Mouse (Mus musculus): ENCODE measurements at regions not wholly inside any gene's neighbourhood (a gene's known extent, or its start where the extent isn't known, plus 50 kb on each side); places are given as distances from the start of the nearest gene placed in this dataset.

DNA sequence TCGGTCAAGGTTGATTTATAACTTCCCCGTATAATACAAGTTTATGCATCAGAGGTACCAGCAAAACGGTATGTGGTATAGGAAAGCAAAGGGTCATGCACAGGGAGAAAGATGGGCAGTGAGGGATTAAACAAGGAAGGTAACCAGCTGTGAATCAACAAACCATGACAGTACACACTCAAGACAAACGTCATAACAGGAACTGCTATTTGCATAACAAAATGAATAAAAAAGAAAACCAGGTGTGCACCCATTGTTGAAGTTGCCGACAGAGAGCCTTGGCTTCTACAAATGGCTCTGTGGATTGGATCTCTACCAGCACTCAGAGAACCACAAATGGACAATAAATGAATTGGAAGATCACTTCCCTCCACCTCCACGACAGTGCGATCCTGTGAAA lies 170.1 kb upstream of the Dkk2 start:
- no peak for DNase-seq (ENCODE audit: extremely low read depth, low read depth, low spot score)

DNA sequence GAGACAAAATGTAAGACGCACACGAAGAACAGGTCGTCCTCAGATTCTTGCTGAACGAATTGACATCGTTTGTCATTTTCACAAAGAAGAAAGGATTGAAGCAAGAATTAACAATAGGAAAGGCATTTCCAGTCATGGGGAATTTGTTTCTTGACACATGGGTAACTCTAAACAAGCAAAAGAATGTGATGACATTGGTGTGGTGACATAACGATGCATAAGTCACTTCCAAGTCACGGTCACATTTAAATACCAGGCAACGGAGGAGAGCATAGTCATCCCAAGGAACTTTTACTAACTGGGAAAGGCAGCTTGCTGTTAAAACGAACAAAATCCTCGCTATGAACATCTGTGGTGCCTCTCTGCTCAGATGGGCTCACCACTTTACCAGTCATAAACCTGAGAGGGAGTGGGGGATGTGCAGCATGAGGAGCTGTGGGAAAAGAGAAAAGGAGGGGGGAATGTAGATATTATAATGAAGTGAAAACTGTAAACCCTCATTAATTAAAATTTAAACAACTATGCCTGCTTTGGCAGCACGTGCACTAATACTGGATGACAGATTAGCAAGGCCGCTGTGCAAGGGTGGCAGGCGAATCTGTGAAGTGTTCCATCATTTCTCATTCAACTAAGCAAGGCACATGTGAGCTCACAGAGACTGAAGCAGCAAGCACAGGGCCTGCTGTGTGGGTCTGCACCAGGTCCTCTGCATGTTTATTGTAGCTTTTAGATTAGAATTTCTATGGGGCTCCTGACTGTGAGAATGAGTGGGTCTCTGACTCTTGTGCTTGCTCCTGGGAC lies 167.2 kb upstream of the Dkk2 start:
- DNase-seq (ENCODE audit: extremely low read depth, low read depth, low spot score) = no peak

DNA sequence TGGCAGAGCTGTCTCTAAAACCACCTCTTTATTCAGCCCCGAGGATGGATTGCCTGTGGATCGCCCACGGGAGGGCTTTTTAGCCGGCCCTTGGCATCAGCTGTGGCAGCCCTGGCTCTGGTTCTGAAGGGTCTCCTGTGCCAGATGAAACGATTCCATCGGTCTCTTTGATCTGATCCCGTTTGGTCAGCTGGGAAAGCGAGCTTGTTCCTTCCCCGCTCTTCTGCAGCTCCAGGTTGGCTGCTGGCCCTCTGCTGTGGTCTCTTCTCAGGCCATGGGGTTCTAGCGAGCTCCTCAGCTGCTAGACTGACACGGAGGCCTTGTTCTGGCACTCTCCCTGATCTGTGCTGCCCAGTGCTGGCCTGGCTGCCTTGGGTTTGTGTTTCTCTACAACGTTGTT lies 165.6 kb upstream of the Dkk2 start:
- DNase-seq (ENCODE audit: extremely low read depth, low read depth, low spot score) = no peak

DNA sequence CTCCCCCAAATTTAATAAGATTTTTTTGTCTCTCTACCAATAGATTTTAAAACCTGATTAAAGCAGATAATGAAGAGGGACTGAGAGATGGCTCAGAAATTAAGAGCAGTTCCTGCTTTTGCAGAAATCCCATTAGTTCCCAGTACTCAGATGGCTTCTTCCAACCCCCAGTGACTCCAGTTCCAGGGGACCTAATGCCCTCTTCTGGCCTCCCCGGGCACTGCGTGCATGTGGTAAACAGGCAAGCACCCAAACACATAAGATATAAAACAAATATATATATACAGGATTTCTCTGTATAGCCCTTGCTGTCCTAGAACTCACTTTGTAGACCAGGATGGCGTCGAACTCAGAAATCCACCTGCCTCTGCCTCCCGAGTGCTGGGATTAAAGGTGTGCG lies 163.9 kb upstream of the Dkk2 start:
- DNase-seq (ENCODE audit: extremely low read depth, low read depth, low spot score) = no peak

DNA sequence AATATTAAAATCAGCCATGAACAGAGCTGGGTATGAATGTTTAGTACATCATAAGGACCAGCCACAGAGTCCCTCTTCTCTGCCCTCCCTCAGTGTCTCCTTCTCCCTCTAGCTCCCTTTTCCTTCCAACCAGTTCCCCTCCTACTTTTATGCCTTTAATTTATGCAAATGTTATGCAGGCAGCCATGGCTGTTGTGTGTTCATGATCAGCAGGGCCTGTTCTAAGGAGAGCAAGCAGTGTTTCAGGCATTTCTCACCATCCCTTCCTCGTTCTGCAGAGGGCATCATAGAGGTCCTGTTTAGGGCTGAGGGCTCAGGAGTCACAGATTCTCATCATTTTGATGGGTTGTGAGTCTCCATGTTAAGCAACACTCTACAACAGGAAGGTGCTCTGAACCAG lies 162.4 kb upstream of the Dkk2 start:
- no peak for DNase-seq (ENCODE audit: extremely low read depth, low read depth, low spot score)

DNA sequence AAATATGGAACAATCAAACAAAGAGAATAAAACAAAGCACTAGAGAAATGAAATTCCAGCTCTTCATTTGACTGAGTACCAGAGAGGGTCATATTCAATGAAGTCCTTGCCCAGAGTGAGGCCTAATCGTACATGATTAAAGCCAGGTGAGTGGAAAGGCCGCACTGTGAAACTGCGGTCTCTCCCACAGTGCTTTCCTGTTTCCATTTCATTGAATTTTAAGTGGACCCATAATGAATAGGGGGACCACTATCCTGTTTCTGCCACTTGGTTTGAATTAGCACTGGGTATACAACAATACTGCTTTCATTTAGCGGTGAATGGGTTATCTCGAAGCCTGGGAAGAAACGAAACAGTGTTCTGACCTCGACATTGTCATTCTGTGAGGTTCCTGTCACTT lies 144.2 kb upstream of the Dkk2 start:
- no peak for DNase-seq (ENCODE audit: extremely low read depth, low read depth, low spot score)

DNA sequence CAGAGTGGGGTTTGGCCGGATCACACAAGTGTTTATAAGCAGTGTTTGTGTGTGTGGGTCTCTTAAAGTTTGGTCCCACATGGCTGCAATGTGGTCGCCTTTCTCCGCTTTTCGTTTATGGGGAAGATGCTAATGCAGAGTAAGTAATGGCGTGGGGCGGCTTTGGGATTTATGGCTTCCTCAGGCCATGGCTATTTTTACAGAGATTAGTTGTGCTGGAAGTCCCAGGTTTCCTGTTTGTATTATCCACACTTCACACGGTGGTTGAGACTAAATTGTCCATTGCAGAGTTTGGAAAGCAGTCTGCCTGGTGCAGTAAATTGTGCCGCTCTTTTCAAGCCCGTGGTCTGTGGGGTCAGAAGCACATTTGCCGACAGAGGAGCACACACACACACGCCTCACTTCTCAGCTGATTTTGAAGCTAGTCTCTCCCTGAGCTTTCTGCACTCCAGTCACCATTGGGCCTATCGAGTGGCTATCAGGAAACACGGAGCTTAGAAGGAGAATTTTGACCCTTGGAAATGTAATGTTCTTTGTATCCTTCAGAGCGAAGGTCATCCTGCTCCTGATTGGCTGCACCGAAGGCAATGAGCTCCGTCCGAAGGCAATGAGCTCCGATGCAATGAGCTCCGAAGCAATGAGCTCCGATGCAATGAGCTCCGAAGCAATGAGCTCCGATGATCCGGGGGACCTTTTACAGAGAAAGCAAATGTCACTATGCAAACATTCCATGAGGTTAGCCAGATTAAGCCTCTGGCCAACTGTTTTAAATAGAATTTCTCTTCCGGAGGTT lies 142.9 kb upstream of the Dkk2 start:
- DNase-seq (ENCODE audit: extremely low read depth, low read depth, low spot score) = no peak

DNA sequence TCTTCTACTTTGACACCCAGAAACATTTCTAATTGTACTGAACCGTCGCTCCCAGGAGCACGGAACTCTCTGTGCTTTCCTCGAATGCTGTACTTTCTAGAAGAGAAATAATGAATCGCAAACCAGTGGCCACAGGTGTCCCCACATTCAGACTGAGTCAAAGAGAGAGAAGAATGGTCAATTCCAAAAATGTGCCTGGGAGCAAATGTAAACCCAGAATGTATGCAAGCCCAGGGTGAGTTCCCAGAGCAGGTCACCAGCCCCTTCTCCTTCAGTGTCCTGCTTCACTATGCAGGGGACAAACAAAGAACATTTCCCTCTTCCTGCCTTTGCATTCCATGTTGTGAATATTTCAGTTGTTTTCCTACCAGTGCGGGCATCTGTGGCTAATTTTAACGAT lies 141.7 kb upstream of the Dkk2 start:
- DNase-seq (ENCODE audit: extremely low read depth, low read depth, low spot score) = no peak

DNA sequence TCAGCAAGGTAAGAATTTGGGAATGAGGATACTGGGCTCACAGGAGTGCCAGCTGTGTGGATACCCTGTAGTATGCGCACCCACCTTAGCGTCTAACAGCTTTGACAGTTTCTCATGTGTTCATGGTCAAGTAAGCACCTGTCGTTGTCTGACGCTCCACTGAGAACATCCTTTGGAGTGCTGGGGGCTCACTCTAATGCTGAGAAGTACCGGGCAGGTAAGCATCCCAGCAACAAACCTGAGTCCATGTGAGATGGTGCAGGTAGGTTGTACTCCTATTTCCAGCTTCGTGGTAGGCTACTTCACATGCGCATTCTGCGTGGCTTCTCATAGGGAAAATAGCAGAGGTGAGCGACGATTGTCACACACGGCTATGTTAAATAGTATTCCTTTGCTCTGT lies 129.3 kb upstream of the Dkk2 start:
- DNase-seq (ENCODE audit: extremely low read depth, low read depth, low spot score) = no peak

DNA sequence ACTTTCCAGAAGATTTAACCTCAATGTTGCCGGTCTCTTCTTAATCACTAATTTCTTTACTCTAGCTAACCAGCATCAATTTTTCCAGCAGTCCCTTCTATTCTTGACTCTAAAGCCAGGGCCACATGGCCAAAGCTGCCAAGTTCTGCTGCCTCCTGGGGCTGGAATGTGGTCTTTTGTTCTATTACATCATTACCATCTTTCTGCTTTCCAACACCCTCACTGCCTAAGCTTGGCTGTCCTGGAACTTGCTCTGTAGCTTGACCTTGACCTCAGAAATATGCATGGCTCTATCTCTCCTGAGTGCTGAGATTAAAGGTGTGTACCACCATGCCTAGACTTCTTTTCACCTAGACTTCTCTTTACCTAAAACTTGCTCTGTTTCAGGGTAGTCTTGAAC lies 124.5 kb upstream of the Dkk2 start:
- DNase-seq (ENCODE audit: extremely low read depth, low read depth, low spot score) = no peak

DNA sequence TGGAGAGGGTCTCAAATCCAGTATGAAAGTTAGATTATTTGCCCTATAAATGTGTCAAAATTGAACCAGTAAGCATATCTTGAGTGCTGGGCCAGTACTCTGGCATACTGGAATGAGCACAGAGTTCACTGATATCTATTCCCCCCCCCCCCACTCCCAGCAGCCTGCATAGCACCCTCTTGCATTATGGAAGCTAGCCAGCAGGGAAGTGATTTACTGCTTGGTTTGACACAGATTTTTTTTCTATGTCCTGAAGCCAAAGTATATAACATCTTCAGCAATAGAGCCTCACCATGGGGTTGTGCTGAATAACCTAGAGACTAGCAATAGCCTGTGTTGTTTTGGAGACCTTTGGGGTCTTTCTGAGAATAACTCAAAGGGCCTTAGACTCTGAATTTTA lies 123.5 kb upstream of the Dkk2 start:
- DNase-seq (ENCODE audit: extremely low read depth, low read depth, low spot score) = no peak

DNA sequence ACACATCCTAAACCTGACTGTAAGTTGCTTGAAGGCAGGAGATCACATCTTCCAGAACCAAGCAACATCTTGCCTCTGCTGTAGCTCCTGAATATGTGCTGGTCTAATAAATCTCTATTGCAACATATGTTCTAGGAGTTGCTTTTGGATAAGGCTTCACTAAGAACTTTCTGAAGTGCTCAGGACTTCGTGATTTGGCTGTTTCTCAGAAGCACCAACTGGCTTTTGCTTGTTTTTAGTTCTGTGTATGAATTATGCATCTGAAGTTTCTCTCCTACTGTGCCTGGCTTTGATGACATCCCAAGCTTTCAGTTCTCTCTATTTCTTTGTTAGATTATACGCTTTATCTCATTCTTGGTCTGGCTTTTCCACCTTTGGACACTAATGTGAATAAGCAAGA lies 122.2 kb upstream of the Dkk2 start:
- DNase-seq (ENCODE audit: extremely low read depth, low read depth, low spot score) = no peak

DNA sequence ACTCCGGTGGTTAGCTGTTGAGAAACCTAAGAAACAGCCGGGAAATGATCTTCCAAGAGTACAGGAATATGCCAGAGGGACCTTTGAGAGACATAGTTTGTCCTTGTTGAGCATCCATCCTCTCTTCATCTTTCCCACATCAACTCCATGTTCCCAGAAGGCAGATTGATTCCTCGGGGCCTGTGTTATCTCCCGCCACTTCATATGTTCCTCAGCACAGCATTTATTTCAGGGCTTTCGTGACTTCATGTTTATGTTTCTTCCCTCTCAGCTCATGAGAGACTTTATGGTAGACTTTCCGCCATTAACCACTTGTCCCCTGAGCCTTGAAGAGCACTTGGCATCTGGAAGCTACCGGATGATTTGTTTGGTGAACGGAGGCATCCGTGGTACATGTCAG lies 120.1 kb upstream of the Dkk2 start:
- no peak for DNase-seq (ENCODE audit: extremely low read depth, low read depth, low spot score)

DNA sequence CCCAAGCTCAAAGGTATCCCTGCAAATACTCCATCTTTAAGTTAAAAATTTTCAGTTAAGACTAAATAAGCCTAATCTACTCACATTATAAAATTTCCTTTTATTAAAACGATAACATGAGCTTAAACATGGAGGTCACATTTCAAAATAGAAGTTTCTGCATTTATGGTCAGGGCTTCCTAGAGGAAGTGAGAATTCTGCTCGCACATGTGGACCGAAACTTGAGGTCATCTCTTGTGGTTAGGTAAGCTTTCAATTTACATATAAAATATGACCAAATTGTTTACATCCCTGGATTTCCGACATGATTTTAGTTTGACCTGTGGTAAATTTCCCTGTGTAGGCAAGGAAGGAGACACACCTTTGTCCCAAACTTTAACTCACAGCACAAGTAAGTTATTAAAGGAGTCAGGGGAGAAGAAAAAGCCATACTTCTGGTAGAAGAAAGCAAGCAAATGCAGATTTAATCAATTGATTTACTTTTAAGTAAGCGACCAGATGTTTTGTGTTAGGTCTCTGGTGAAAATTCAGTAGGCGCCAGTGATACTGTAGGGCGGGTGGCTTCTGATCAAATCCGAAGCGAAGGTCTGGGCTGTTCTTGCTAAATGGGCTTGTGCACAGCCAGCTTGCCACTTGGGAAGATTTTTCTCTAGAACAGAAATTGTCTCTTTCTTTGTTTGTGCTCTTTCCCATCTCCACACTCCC lies 119.5 kb upstream of the Dkk2 start:
- DNase-seq (ENCODE audit: extremely low read depth, low read depth, low spot score) = no peak

DNA sequence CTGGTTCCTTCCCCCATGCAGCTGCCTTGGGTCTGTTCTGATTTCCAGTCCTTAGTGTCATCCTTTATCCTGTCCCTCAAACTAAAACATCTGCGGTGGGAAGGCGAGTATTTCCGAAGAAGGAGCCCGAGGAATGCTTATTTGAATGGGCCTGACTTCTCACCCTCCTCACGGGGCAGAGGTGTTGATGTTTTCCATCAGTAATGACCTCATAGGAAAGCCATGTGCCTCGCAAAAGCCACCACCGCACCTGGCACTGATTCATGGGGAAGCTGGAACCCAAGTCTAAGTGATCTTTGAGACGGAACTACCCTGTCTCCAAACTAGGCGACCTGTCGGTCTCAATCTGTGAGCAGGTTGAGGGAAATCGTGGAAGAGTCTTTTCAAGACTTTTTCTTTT lies 117.8 kb upstream of the Dkk2 start:
- DNase-seq (ENCODE audit: extremely low read depth, low read depth, low spot score) = no peak

DNA sequence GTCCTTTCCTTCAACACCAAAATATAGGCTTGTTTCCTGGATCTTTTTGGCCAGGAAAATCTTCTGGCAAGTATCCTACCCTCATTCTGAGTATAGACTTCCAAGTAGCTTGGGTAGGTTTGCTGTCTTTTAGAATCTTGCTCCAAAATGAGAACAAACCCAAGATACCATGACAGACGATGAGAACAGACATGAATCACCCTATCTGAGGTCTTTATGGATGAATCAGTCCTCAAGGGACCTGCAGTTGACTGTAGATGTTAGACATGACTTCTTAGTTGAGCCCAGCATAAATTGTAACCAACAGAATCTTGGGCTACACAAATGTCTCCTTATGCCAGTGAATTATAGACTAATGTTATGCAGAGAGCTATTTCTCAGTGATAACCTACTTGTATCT lies 114.3 kb upstream of the Dkk2 start:
- no peak for DNase-seq (ENCODE audit: extremely low read depth, low read depth, low spot score)

DNA sequence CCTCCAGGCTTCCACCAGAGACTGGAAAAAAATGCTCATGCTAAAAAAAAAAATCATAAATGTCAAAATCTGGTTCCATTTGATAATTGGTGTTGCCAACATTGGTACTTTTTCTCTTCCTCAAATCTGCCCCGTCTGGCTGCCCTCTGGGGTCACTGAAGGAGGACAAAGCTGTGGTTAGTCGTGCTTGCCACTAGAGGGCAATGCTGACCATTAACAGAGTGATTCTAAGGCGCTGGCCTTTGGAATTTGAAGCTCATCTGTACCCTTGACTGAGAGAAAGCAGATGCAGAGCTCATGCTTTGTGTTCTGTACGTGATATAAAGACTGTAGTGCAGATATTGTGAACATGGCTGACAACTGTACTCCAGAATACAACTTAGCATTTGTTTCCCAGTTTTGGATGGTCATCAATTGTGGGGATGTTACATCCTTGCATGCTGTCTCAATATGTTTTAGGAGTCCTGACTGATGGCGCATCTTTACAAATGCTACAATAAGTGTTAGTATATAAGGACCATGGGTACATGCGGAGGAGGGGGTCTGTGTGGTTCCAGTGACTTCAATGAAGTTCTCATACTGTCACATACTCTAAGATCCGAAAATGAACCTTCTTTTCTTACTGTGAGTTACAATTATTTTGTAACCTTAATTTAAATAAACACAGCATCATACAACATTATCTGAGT lies 109.0 kb upstream of the Dkk2 start:
- DNase-seq (ENCODE audit: extremely low read depth, low read depth, low spot score) = no peak

DNA sequence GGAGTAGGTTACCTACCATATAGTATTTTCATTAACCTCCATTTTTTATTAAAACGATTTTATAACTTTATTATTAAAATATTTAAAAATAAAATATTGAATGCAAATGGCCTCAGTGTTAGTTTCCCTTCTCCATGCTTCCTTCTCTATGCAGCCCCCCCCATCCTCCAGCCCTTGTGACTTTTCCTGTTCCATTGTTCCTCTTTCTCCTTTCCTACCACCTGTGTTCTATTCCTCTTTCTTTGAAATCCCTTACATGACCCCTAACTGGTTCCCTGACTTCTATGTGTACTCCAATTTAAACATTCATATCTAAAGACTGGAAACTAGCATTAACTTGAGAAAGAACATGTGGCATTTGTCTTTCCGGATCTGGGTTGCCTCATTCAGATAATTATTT lies 101.8 kb upstream of the Dkk2 start:
- DNase-seq (ENCODE audit: extremely low read depth, low read depth, low spot score) = no peak

DNA sequence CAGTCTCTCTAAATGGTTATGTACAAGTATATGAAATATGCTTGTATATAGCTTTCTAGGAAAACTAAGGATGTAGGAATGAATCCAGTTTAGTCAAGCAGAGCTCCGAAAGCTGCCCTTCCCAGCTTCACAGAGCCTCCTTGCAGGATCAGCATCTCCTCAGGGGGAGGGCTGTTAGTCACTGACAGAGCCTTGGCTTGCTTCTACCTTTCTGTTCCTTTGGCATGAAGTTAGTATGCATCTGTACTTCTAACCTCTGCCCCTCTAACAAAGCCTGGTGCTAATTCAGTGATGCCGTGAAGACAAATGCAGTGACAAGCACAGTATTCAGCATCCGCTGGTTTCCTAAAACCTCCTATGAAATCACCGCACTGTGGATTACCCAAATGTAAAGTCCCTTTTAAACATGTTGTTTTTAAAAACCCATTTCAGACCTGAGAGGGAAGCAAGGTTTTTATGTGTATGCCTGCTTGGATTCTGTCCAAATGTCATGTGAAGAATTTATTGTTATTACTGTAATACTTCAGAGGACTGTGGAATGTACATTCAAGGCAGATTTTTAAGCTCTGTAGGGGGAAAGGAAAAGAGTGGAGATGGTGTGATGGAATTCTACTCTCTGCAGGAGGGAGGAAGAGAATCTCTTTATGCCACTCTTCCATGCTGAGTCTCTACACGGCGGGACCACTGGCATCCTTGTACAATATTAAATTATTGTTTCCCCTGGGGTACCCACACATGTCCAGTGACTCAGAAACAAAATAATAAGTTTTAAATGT lies 86.1 kb upstream of the Dkk2 start:
- DNase-seq (ENCODE audit: extremely low read depth, low read depth, low spot score) = no peak

DNA sequence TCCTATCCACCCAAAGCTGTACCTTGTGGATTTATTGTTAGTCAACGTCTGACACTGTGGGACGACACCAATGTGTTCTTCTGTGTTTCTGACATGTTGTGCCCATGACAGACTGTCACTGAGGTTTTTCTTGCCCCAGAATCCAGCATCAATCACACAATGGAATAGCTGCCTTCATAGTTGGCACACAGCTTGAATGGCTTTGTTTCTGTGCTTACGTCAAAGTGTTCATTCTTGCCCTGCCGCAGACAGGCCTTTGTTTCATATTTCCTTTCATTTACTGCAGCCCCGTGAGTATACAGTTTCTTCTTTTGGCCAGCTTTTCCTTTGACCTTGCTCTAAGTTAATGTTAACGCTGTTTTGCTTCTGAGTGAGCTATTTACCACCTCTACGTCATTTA lies 78.9 kb upstream of the Dkk2 start:
- no peak for DNase-seq (ENCODE audit: extremely low read depth, low read depth, low spot score)

DNA sequence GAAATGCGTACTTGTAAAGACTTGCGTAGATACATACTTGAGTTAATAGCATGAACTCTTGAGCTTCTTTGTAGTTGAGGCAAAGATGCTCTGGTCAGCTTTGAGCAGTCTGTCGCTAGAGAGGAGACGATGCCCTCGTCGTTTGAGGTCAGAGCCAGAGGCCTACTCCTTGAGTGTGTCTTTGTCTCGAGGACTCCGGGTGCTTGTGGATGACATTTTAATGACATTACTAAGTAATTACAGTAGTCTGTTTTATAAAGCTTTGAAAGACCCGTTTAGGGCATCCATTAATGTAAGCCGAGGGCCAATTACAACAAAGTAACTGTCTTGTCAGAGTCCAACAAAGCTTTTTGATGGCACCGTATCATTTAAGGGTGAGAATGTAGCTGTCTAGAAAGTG lies 78.2 kb upstream of the Dkk2 start:
- no peak for DNase-seq (ENCODE audit: extremely low read depth, low read depth, low spot score)
